Mouse (Mus musculus) cerebellum, postnatal 4 days (tissue): Measurements from ENCODE around the gene Fam163b.

Experiments
- DNase-seq, 2 experiments: peaks; one replicate each; pipeline ENCODE4 v3.0.0; 2022; ENCODE audit warnings: low spot score in 2 of 2, mixed read lengths in 1 of 2

Fam163b gene

GRCm38 (mm10) chr2:27141950-27142693 is at the start of gene Fam163b:
Fam163b (minus strand) TSS chr2:27142491.
- DNase-seq, result peak in 1 of 2 experiments; percentile 28

DNA sequence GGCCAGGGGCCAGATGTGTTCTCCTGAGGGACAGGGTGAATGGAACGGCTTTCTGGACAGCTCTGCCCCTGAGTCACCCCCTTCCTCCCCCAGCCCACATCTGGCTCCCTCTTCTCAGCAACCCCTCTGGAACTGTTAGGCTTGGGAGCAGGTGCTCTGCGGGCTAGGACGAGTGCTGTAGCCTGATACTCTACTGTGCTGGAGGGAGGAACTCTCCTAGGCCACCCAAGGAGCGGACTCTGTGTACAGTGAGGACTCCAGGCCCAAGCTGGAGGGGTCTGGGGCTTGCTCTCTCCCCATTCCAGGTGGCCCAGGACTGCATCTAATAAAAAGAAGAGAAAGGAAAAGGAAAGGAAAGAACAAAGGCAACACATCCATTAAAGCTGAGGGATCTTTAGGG is 47.7 kb upstream of the Fam163b start:
- DNase-seq, result no peak

DNA sequence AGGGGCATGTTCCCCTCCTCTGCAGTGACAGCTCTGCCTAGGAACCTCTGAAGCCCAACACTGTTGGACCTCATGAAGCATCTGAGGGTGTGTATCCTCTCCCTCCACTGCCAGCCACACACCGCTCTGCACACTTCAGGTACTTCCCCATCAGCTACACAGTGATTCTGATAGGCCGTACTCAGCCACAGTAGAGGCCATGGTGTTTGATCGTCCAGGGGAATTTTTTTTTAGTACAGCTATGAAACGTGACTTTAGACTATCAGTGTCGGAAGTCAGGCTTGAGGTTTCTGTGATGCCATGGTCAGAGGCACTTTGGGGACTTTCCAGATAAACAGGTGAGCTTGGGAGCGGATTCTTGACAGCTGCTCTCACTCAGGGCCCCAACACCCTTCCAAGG is 45.2 kb upstream of the Fam163b start:
- DNase-seq, result no peak

GRCm38 (mm10) chr2:27183734-27184133 is 41.4 kb upstream of the Fam163b start:
- DNase-seq, result no peak

- DNase-seq, result no peak
Observed at GRCm38 (mm10) chr2:27181907-27182306, 39.6 kb upstream of the Fam163b start.

GRCm38 (mm10) chr2:27179101-27179500 is 36.8 kb upstream of the Fam163b start:
- DNase-seq, result no peak

- DNase-seq, result no peak
Observed at GRCm38 (mm10) chr2:27175696-27176267, 33.5 kb upstream of the Fam163b start.

GRCm38 (mm10) chr2:27174242-27174641 is 32.0 kb upstream of the Fam163b start:
- no peak for DNase-seq

DNA sequence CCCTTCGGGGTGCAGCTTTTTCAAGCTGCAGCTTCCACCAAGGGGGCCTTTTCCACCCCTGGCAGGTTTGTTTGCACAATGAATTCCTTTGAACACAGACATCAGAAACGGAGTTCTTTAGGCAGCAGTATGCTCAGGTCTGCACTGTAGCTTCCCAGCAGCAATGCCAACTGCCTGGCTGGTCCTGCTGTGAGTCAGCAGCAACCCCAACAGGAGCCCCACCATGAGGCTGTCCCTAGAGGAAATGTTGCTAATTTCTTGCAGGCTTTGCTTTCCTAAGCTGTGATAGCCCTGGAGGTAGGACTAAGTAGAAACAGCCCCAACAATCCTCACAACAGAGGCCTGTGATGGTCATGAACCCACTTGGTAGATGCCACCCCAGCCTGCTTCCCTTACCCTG is 24.7 kb upstream of the Fam163b start:
- DNase-seq, result no peak

GRCm38 (mm10) chr2:27166074-27166473 is 23.8 kb upstream of the Fam163b start:
- DNase-seq, result no peak

DNA sequence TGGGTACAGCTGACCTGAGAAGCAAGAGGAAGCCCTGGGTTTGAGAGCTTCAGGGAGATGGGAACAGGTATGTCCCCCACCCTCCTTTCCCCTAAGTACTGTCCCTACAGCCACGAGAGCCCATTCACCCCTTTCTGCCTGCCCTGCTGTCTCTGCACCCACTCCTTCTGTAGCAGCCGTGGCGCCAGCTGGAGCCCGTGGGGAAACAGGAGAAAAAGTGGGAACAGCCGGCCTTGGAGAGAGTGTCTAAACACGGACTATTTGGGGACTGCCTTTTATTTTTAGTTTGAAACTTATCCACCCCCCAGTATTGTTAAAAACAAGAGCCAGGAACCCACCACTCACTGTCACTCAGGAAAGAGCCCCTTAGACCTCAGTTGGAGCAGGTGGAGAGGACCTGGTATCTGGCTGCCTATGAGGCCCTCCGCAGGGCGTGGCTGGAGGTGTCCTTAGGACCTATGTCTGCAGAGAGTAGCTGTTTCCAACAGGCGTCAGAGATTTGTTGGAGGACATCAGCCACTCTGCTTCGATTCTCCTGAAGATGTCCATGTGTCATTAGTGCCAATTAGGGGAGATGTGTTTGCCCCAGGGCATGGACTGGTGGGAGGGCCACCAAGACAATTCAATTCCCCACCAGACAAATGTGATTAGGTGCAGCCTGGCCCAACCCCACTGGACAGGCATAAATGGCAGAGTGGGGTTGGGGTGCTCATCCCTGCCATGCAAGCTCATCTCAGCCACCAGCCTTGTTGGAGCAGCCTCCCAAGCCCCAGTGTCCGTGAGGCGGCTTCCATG is 22.7 kb upstream of the Fam163b start, which contains the start of gene Dbh:
TSS of gene Dbh (plus strand) at position 438 of the 795 bp plus-strand sequence.
- DNase-seq, result no peak

- no peak for DNase-seq
Observed at GRCm38 (mm10) chr2:27163851-27164250, 21.6 kb upstream of the Fam163b start.

DNA sequence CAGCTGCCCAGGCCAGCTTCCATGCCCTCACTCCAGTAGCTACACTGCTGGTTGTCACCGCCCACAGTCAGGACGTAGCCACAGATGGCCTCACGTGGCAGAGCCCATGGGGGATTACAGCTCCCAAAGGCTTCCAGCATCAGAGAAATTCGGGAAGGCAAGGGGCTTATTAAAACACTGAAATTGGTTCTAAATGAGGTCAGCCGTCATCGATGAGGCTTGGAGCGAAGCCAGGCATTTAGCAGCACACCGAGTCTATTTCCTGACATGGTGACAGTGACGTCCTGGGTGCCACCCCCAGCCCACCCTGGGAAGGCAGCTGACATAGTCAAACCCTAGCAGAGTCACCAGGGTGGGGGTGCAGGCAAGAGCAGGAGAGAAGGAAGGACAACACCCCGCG is 20.4 kb upstream of the Fam163b start:
- no peak for DNase-seq

DNA sequence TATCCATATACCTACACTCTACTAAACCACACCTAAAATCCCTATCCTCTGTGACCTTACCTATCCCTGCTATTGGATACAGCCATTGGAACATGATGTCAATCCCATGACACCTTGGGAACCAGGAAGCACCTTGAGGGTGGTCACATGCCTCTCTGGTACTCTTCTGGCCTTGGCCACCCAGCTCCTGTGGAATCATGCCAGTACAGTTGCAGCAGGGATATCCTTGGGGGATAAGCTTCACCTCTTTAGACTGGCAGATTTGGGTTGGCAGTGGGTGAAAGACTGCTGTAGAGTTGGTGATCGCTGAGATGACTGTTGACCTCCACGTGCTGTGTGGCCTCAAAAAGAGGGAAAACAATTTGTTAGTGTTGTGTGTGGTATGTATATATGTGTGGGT is 19.2 kb upstream of the Fam163b start:
- DNase-seq, result no peak

DNA sequence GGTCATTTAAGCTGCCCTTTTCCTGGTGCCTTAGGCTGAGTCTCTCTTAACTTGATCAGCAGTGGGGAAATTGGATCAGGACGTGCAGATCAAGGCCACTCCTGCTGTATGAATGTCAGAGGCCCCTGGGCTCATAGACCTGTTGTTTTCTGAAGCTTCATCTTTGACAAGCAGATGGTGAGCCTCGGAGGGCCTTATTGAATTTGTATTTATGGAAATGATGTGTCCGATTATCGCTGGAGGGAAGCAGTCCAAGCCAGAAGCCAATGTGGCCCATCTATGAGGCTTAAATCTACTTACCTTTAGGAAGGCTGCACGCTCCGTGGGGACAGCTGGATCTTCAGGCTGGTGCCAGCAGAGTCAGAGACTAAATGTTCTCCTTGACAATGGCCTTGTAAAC is 14.3 kb upstream of the Fam163b start:
- DNase-seq, result no peak

DNA sequence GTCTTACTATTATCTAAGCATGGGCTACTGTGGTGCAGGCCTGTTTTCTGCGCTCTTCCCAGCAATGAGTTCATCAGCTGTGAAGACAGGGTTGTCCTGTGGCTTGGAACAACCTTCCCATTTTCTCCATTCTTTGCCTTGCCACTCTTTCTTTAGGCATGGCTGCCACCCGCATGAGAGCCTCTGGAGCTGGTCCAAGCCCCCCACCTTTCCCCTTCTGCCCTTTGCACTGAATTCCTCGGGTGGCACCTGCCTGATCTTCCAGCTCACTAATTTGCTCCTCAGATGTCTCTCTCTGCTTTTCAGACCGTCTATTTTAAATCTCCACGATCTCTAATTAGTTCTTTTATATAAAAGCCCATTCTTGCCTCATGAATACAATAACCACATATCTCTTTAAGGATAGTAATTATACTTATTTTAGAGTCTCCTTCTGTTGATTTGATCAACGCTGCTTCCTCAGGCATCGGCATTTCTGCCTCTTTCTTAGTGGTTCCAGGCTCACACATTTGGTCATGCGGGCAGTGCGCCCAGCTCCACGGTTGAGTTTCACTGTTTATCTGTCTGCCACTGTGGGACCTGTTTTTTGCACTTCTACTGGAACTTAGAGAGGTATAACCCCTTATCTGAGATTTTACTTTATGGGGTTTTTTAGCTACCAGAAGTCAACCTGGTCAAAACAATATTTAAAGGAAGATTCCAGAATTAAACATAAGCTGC is 12.3 kb upstream of the Fam163b start:
- DNase-seq, result no peak

DNA sequence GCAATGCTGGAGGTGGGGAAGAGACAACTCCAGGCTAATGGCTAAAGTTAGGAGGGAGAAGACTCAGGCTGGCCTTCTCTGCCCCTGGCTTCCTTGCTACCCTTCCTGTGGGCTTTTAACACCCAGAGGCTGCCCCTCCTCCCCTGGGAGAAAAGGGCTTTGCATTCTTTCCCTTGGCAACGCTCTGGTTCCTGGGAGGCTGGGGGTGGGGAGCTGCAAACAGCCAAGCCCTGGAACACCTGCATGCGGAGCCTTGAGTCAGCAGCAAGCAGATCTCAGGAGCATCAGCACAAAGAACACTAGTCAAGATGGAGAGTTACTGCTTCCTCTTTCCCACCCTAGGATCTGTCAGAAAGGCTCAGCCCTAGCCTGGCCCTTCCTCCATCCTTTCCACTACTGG is 7.2 kb upstream of the Fam163b start:
- DNase-seq, result no peak

GRCm38 (mm10) chr2:27146840-27147239 is 4.5 kb upstream of the Fam163b start:
- no peak for DNase-seq

DNA sequence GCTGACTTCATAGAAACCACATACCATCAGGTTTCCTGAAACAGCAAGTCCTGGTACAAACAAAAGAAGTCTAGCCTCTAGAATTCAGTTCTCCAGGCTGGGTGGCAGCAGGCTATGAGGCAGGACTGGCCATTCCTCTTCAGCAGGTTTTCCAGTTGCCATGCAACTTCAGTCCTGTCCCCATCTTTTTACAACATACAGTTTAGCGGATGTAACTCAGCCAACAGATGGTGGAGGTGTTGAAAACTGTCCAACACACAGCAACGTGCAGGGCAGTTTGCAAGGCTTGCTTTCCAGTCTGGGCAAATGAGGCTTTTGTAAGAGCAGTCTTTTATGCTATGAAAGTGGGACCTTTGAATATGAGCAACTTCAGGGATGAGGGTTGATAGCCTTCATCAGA is 2.7 kb upstream of the Fam163b start:
- no peak for DNase-seq

- DNase-seq, result no peak
Observed at GRCm38 (mm10) chr2:27138356-27138755, 3.9 kb downstream of the Fam163b start.

DNA sequence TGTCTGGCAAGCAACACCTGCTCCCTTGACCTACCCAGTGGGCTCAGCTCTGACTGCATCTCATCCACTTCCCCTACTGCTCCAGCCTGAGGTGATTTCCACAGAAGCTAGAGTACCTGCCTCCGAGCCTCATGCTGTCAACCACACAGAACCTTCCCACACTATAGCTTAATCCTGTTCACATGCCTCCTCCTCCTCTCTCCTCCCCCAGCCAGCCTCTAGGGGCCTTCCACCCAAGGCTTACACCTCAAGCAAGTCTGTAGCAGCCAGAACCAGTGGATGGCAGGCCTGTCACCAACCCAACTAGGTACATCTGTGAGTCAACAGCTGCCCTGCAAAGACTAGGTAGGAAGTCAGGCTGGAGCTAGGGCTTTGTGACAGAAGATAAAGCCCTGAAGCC is 5.5 kb downstream of the Fam163b start:
- no peak for DNase-seq

DNA sequence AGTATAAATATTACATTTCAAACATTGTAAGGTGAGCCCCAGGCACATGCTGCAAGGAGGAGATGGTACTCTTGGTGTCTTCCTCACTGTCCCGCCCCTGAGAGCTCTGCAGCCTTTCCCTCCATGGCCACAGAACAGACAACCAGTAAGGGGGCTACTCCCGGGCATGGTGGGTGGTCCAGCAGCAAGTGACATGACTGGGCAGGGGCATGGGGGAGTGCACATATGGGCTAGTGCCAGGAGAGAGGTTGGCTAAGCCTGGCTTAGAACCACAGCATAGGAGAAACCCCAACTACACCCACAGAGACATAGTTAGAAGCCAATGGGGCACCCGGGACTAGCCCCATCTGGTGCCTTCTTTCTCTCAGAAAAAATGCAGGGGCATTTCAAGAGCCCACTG is 6.0 kb downstream of the Fam163b start:
- peak in 1 of 2 experiments; percentile 36 for DNase-seq
